Mouse (Mus musculus) R1 (cell line): ENCODE measurements around the gene Hoxc4.
A peak's percentile ranks its signal among the peaks of the same experiment; 100 is the strongest.

Experiments used
- DNase-seq: peaks from one replicate; pipeline ENCODE4 v3.0.0-alpha.2; 2018; ENCODE audit warnings: low read depth, low spot score

Gene Hoxc4

GRCm38 (mm10) chr15:103038701-103039480 is 20.2 kb downstream of the Hoxc4 start:
- no peak for DNase-seq

- DNase-seq, result no peak
Measured at GRCm38 (mm10) chr15:103039609-103040008, 20.9 kb downstream of the Hoxc4 start.

GRCm38 (mm10) chr15:103040601-103041000 is 21.9 kb downstream of the Hoxc4 start:
- DNase-seq, result no peak

- DNase-seq, result peak; percentile 50
Measured at GRCm38 (mm10) chr15:103041613-103042012, 22.9 kb downstream of the Hoxc4 start.

- DNase-seq, result no peak
Measured at GRCm38 (mm10) chr15:103042209-103042608, 23.5 kb downstream of the Hoxc4 start.

- DNase-seq, result no peak
Measured at GRCm38 (mm10) chr15:103051670-103052069, 32.9 kb downstream of the Hoxc4 start.

- no peak for DNase-seq
Measured at GRCm38 (mm10) chr15:103053210-103053609, 34.5 kb downstream of the Hoxc4 start.

- DNase-seq, result no peak
Measured at GRCm38 (mm10) chr15:103056396-103056795, 37.7 kb downstream of the Hoxc4 start.

- DNase-seq, result peak; percentile 25
Measured at GRCm38 (mm10) chr15:103058715-103059114, 40.0 kb downstream of the Hoxc4 start.

- DNase-seq, result peak; percentile 13
Measured at GRCm38 (mm10) chr15:103059393-103059992, 40.8 kb downstream of the Hoxc4 start.

- DNase-seq, result no peak
Measured at GRCm38 (mm10) chr15:103060021-103060340, 41.2 kb downstream of the Hoxc4 start.

- DNase-seq, result peak; percentile 39
Measured at GRCm38 (mm10) chr15:103060341-103061130, 41.8 kb downstream of the Hoxc4 start.

- DNase-seq, result peak; percentile 41
Measured at GRCm38 (mm10) chr15:103061131-103061825, 42.5 kb downstream of the Hoxc4 start.

- no peak for DNase-seq
Measured at GRCm38 (mm10) chr15:103061988-103062387, 43.3 kb downstream of the Hoxc4 start.

GRCm38 (mm10) chr15:103065642-103066041 is 46.9 kb downstream of the Hoxc4 start:
- no peak for DNase-seq

- DNase-seq, result no peak
Measured at GRCm38 (mm10) chr15:103067701-103068100, 49.0 kb downstream of the Hoxc4 start.

GRCm38 (mm10) chr15:103069173-103069572 is 50.4 kb downstream of the Hoxc4 start:
- DNase-seq, result no peak

- DNase-seq, result no peak
Measured at GRCm38 (mm10) chr15:103071266-103071665, 52.5 kb downstream of the Hoxc4 start.

GRCm38 (mm10) chr15:103074663-103075415 is 56.1 kb downstream of the Hoxc4 start:
- no peak for DNase-seq

GRCm38 (mm10) chr15:103077673-103078072 is 58.9 kb downstream of the Hoxc4 start:
- no peak for DNase-seq

GRCm38 (mm10) chr15:103082622-103083021 is 63.9 kb downstream of the Hoxc4 start:
- no peak for DNase-seq
